In genomic region chr6:120151616-120152053, GRCm38 (mm10) we compare ENCODE assay signal across 14 mouse cellular contexts. TPM values are rescaled to one million over a fixed set of nuclear protein-coding genes. Genes with fewer than 3 reads are reported as not detected.
DNase-seq lines count a peak whose midpoint lies in the region; ATAC-seq and TF ChIP-seq lines count a peak whose summit lies in the region.
"Had no signal": no experiment of that assay in that cellular context is flagged by ENCODE, and none has a peak within 500 bp of the region (broad histone marks: within the 10 kb centered on the region; RNA-seq: fewer than 3 reads in every experiment).

No protein-coding gene starts in this region.

- no peak for ATAC-seq in heart, embryonic 11.5 days (replicated peaks; ENCODE audit: insufficient number of reproducible peaks, low FRiP score, low TSS enrichment)
- ATAC-seq in CD4-positive, CD25-positive, alpha-beta regulatory T cell, adult 4 months, result peak; percentile 41
- 0 out of 2 replicates have a peak, but pooled peaks have one; percentile 32 for ATAC-seq in megakaryocyte-erythroid progenitor cell, adult 5-6 weeks (replicated peaks; ENCODE audit: low FRiP score, low TSS enrichment, poor library complexity, severe bottlenecking)
- no peak for ATAC-seq in intestine, postnatal 0 days

- no peak for TF ChIP-seq CTCF in intestine, postnatal 0 days (IDR thresholded peaks at IDR 0.05; ENCODE audit: low read depth)

- no peak for DNase-seq in heart, adult 8-10 months (ENCODE audit: low spot score)
- no peak for DNase-seq in layer of hippocampus, postnatal 36 days
- DNase-seq: cerebellum, postnatal 10 days; kidney, postnatal 10 days; left cerebral cortex, postnatal 4 days had no signal

- H3K4me3 ChIP-seq in heart, embryonic 11.5 days (ENCODE audit: low read depth, low read length), result no peak overlapping the region
- no peak overlapping the region for H3K4me3 ChIP-seq in brown adipose tissue, adult 24 weeks (ENCODE audit: insufficient read depth, low read depth, low read length)
- H3K4me3 ChIP-seq in intestine, postnatal 0 days (ENCODE audit: low read depth, low read length), result no peak overlapping the region
- H3K4me3 ChIP-seq: hindbrain, embryonic 12.5 days had no signal

- H3K36me3 ChIP-seq in heart, embryonic 11.5 days (ENCODE audit: control insufficient read depth, insufficient read depth, low read length), result no peaks in the 10 kb centered on the region
- H3K36me3 ChIP-seq in intestine, postnatal 0 days (ENCODE audit: control insufficient read depth, insufficient read depth), result no peaks in the 10 kb centered on the region
- H3K36me3 ChIP-seq: hindbrain, embryonic 12.5 days had no signal

- H3K27ac ChIP-seq in heart, embryonic 11.5 days (ENCODE audit: low read depth, low read length), result 0 out of 2 replicates have a peak overlapping the region, but pooled peaks have one; percentile 22
- peak overlapping the region; percentile 3 for H3K27ac ChIP-seq in brown adipose tissue, adult 24 weeks (replicated peaks; ENCODE audit: low read depth, low read length)
- H3K27ac ChIP-seq in intestine, postnatal 0 days (ENCODE audit: low read depth, low read length), result no peak overlapping the region
- H3K27ac ChIP-seq: hindbrain, embryonic 12.5 days; stomach, postnatal 0 days had no signal

- 53% methylated on average over 3 of the region's 3 CpGs for WGBS in heart, embryonic 11.5 days (ENCODE audit: insufficient replicate concordance)
- whole genome bisulfite sequencing in intestine, postnatal 0 days, result 68% methylated on average over 3 of the region's 3 CpGs

- no peaks in the 10 kb centered on the region for H3K27me3 ChIP-seq in heart, embryonic 11.5 days (ENCODE audit: control insufficient read depth, insufficient read depth, low read length)
- no peaks in the 10 kb centered on the region for H3K27me3 ChIP-seq in intestine, postnatal 0 days (replicated peaks; ENCODE audit: control insufficient read depth, insufficient read depth, low read length)
- H3K27me3 ChIP-seq: hindbrain, embryonic 12.5 days had no signal

- no peaks in the 10 kb centered on the region for H3K9me3 ChIP-seq in heart, embryonic 11.5 days (replicated peaks; ENCODE audit: control insufficient read depth, low read length)
- no peaks in the 10 kb centered on the region for H3K9me3 ChIP-seq in intestine, postnatal 0 days (ENCODE audit: control insufficient read depth)
- H3K9me3 ChIP-seq: hindbrain, embryonic 12.5 days had no signal

- peaks cover 35% of the 10 kb centered on the region for H3K4me1 ChIP-seq in heart, embryonic 11.5 days (ENCODE audit: control insufficient read depth, insufficient read depth, low read length)
- peaks cover 34% of the 10 kb centered on the region for H3K4me1 ChIP-seq in brown adipose tissue, adult 24 weeks (ENCODE audit: control insufficient read depth, insufficient read depth, insufficient read length, low read length)
- H3K4me1 ChIP-seq in intestine, postnatal 0 days (replicated peaks; ENCODE audit: control insufficient read depth, insufficient read depth, low read length), result no peaks in the 10 kb centered on the region

- no peak overlapping the region for H3K9ac ChIP-seq in heart, embryonic 11.5 days (ENCODE audit: low read depth, low read length)
- H3K9ac ChIP-seq in intestine, postnatal 0 days (ENCODE audit: low read depth, low read length), result no peak overlapping the region
- H3K9ac ChIP-seq: hindbrain, embryonic 12.5 days had no signal

- H3K4me2 ChIP-seq in heart, embryonic 11.5 days, result no peak overlapping the region
- no peak overlapping the region for H3K4me2 ChIP-seq in intestine, postnatal 0 days (replicated peaks; ENCODE audit: low read depth)
- H3K4me2 ChIP-seq: hindbrain, embryonic 12.5 days had no signal

RNA-seq across cellular contexts. Expression of gene Ninj2, which starts 58.5 kb away (rescaled TPM):
- not detected in 2 replicates for polyA plus RNA-seq in heart, embryonic 11.5 days (2014; fragmentation: Nextera tagmentation; extraction: Ambion mirVana)
- total RNA-seq in heart, adult 8-10 months (2022), result not detected
- polyA plus RNA-seq in CD4-positive, CD25-positive, alpha-beta regulatory T cell, adult 4 months (2017; shearing (Covaris generic)), result 1 to 10 TPM; 1.2 to 2.3 TPM
- not detected in 2 replicates for polyA plus RNA-seq in brown adipose tissue, adult 24 weeks (2012; ENCODE audit: insufficient read depth, insufficient read length, missing spikeins)
- total RNA-seq in megakaryocyte-erythroid progenitor cell, adult 5-6 weeks (2014; fragmentation: Nextera tagmentation), result not detected in 2 replicates
- total RNA-seq in megakaryocyte-erythroid progenitor cell, adult 5-6 weeks (2017), result not detected in 2 replicates
- total RNA-seq in layer of hippocampus, postnatal 36 days (2021), result 1 to 10 TPM in 1 of 2 experiments, under 1 TPM in 1; 0.66 to 1.7 TPM
- not detected in 2 replicates for polyA plus RNA-seq in intestine, postnatal 0 days (2015; fragmentation: Nextera tagmentation; extraction: Ambion mirVana)
- total RNA-seq: adrenal gland, postnatal 36 days; left cerebral cortex, postnatal 4 days had no signal
- polyA plus RNA-seq: hindbrain, embryonic 12.5 days; neural tube, embryonic 11.5 days; stomach, postnatal 0 days had no signal

Comparison
In these comparisons a context has a peak if more than half of its experiments do, and no peak if none do; other contexts are left out.
1. ATAC-seq: peak in CD4-positive, CD25-positive, alpha-beta regulatory T cell, adult 4 months (single experiment) and megakaryocyte-erythroid progenitor cell, adult 5-6 weeks (single experiment); none in heart, embryonic 11.5 days (single experiment) and intestine, postnatal 0 days (single experiment).